Mouse (Mus musculus): Measurements from ENCODE around the gene Scn8a.

Scn8a gene

DNA sequence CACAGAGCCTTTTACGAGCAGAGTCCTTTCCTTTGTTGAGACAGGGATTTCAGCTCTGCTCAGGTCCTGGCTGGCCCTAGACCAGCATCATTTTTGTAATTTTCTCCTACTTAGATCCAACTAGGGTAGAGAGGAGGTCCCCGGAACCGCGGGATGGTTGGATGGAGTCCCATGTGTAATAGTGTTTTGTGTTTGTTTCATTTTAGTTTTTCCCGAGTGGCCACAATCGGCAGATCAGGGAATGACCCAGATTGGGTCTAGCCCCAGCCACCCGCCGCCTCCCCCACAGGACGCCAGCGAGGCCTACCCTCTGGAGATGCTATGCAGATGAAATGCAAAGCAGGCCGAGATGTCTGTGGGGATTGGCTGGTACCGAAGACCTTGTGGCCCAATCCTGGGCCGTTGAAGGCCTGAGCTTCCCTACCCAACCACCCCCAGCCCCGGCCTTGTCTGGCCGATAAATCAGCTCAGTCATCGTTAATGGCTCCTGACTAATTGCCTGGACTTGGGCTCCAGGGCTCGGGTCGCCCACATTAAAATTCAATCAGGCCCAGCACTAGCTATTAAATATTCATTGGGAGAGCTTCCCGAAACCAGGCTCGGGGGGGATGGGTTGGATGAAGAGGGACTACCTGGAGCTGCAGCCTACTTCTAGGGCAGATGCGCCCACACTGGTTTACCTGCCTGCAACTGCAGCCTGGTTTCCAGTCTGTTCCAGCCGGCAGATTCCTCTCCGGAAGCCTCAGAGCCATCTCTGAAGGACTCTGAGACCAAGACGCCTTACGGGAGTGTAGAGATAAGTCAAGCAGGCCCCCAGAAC lies 223.4 kb downstream of the Scn8a start:
- no peak for DNase-seq (ENCODE audit: low spot score in 2 of 2)

DNA sequence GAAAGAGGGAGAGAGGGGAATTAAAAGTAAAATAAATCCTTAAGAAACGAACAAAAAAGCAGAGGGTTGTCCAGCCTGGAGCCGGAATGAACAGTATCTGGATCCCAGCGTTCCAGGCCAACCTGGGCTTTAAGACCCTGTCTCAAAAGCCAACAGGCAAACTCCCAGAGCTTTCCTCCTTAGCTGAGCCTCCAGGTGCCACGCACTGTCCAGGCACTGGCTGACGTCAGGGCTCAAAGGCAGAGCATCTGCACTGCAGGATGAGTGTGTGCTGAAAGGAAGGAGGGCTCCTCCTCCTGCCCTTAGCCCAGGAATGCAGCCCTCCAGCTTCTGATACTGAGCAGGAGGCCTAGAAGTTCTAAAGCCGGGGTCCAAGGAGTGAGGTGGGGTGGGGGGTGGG lies 224.3 kb downstream of the Scn8a start:
- no peak for DNase-seq (ENCODE audit: low spot score in 2 of 2)

DNA sequence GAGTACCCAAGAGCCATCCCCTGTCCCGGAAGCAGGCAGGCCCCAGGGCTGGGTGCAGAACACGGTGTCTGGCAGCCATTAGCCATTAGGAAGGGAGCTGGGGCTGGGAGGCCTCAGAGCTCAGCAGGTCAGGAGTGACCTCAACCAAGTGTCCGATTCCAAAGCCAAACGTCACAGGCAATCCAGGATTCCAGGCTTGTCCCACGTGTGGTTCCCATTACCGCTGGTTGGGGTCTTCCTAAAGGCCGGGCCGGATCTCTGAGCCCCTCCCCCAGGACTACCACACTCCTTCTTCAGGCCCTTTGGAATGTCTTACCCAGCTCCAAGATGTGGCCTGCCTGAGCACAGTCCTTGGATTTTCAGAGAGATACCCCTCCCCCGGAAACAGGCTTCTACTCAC lies 225.3 kb downstream of the Scn8a start:
- DNase-seq (ENCODE audit: low spot score in 2 of 2) = no peak

DNA sequence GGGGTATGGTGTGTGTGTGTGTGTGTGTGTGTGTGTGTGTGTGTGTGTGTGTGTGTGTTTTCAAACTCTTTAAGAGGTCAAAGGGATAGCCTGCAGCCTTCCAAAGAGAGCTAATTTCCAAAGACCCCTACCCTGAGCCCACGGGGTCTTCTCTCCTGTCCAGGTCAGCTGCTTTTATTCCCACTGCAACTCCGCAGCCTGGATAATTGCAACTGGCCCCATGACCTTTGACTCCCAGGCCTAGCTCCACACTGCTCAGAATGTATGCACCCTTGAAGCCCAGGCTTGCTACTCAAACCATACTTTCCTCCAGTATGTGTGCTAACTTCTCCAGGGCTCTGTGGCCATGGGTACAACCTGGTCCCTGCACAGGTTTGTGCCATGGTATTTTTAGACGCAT lies 225.7 kb downstream of the Scn8a start:
- DNase-seq (ENCODE audit: low spot score in 2 of 2) = no peak
